Mouse (Mus musculus): ENCODE results near the gene Cdk6. TPM values are rescaled to one million over a fixed set of nuclear protein-coding genes. Genes with fewer than 3 reads are reported as not detected.
A peak's percentile ranks its signal among the peaks of the same experiment; 100 is the strongest.

Gene Cdk6
- total and polyA plus RNA-seq, 3 experiments: 79.0 to 318 (median 197) TPM

GRCm38 (mm10) chr5:3466069-3466877, 125.0 kb downstream of the Cdk6 start:
- H3K4me1 ChIP-seq (ENCODE audit: control insufficient read depth in 1 of 2, insufficient read depth in 2 of 2, low read length in 2 of 2): no peaks in the 10 kb centered on the region; a peak in 1 of 4 replicates
- TF ChIP-seq MAX (IDR thresholded peaks at IDR 0.05; ENCODE audit: low read length) (no peak), MXI1 (IDR thresholded peaks at IDR 0.05; ENCODE audit: low read depth, low read length) (no peak), ZC3H11A (IDR thresholded peaks at IDR 0.05; ENCODE audit: low read depth, low read length) (no peak), TAL1 (IDR thresholded peaks at IDR 0.05; ENCODE audit: low read length) (no peak), RAD21 (IDR thresholded peaks at IDR 0.05; ENCODE audit: low read depth, low read length) (no peak), TCF12 (IDR thresholded peaks at IDR 0.05; ENCODE audit: low read depth, low read length) (no peak), ETS1 (IDR thresholded peaks at IDR 0.05; ENCODE audit: low read depth, low read length) (no peak), MYC (IDR thresholded peaks at IDR 0.05; ENCODE audit: low read depth, low read length) (no peak), USF1 (IDR thresholded peaks at IDR 0.05; ENCODE audit: low read depth, low read length) (no peak), CHD1 (IDR thresholded peaks at IDR 0.05; ENCODE audit: low read depth, low read length) (no peak), ZKSCAN1 (IDR thresholded peaks at IDR 0.05; ENCODE audit: low read depth, low read length) (no peak), POLR2AphosphoS5 (IDR thresholded peaks at IDR 0.05; ENCODE audit: borderline replicate concordance, low read depth, low read length) (no peak), NRF1 (IDR thresholded peaks at IDR 0.05; ENCODE audit: insufficient read depth, low read depth, low read length, poor library complexity, severe bottlenecking) (no peak), ELF1 (IDR thresholded peaks at IDR 0.05; ENCODE audit: low read depth, low read length) (no peak), ZMIZ1 (IDR thresholded peaks at IDR 0.05; ENCODE audit: low read depth, low read length) (no peak), SIN3A (IDR thresholded peaks at IDR 0.05; ENCODE audit: low read length) (no peak), UBTF (IDR thresholded peaks at IDR 0.05; ENCODE audit: borderline replicate concordance, insufficient read depth, low read depth, low read length) (no peak), BHLHE40 (IDR thresholded peaks at IDR 0.05; ENCODE audit: borderline replicate concordance, low read depth, low read length) (no peak)
- no peak overlapping the region for H3K4me3 ChIP-seq (ENCODE audit: control insufficient read depth in 1 of 2, insufficient read depth in 1 of 2, low read depth in 2 of 2, low read length in 2 of 2)
- no peak overlapping the region for H3K27ac ChIP-seq (ENCODE audit: control insufficient read depth, low read depth, low read length)
- H3K27me3 ChIP-seq (ENCODE audit: control insufficient read depth in 1 of 2, insufficient read depth in 2 of 2, low read length in 2 of 2): no peaks in the 10 kb centered on the region
- no peaks in the 10 kb centered on the region for H3K9me3 ChIP-seq (replicated peaks; ENCODE audit: insufficient read depth, low read length)
- peaks cover 16% of the 10 kb centered on the region; the same call in 1 of the 2 replicates for H3K79me2 ChIP-seq (ENCODE audit: control insufficient read depth, insufficient read depth, low read length, poor library complexity)
- H3K9ac ChIP-seq (ENCODE audit: control insufficient read depth, low read depth, low read length, poor library complexity, severe bottlenecking): no peak overlapping the region
- no peak for DNase-seq (ENCODE audit: low read depth, low spot score)
- peaks cover 3 to 57% of the 10 kb centered on the region in 2 experiments; a peak in 3 of 4 replicates for H3K36me3 ChIP-seq (ENCODE audit: control insufficient read depth in 1 of 2, insufficient read depth in 2 of 2, low read length in 2 of 2)

DNA sequence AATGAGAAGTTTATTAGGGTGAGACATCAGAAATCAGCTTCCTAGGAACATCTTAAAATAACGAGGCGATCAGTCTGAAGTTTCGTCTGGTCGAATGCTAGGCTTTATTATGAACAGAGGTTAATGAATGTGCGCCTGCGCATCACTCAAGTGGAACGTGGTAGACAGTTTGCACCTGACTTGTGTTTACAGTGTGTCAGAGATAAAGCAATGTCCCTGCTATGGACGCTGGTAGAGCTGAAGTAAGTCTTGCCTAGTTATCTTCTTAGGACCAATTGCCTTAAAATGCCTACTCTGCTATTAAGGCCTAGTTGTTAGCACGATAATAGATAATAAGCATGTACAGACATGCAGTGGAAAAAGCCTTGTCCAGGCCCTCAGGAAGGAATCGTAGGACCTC, 129.6 kb downstream of the Cdk6 start:
- Histone ChIP-seq H3K4me3 (ENCODE audit: control insufficient read depth in 1 of 2, insufficient read depth in 1 of 2, low read depth in 2 of 2, low read length in 2 of 2) (no peak overlapping the region), H3K9ac (ENCODE audit: control insufficient read depth, low read depth, low read length, poor library complexity, severe bottlenecking) (no peak overlapping the region), H3K4me1 (ENCODE audit: control insufficient read depth in 1 of 2, insufficient read depth in 2 of 2, low read length in 2 of 2) (no peaks in the 10 kb centered on the region; a peak in 1 of 4 replicates), H3K27ac (ENCODE audit: control insufficient read depth, low read depth, low read length) (no peak overlapping the region), H3K9me3 (replicated peaks; ENCODE audit: insufficient read depth, low read length) (no peaks in the 10 kb centered on the region), H3K36me3 (ENCODE audit: control insufficient read depth in 1 of 2, insufficient read depth in 2 of 2, low read length in 2 of 2) (peaks cover 4 to 72% of the 10 kb centered on the region in 2 experiments; a peak in 3 of 4 replicates), H3K27me3 (ENCODE audit: control insufficient read depth in 1 of 2, insufficient read depth in 2 of 2, low read length in 2 of 2) (no peaks in the 10 kb centered on the region), H3K79me2 (ENCODE audit: control insufficient read depth, insufficient read depth, low read length, poor library complexity) (peaks cover 5% of the 10 kb centered on the region; the same call in 1 of the 2 replicates)
- TF ChIP-seq ZC3H11A (IDR thresholded peaks at IDR 0.05; ENCODE audit: low read depth, low read length) (no peak), JUND (IDR thresholded peaks at IDR 0.05; ENCODE audit: low read depth, low read length) (no peak), ZMIZ1 (IDR thresholded peaks at IDR 0.05; ENCODE audit: low read depth, low read length) (peak; percentile 67), MAFK (IDR thresholded peaks at IDR 0.05; ENCODE audit: borderline replicate concordance, low read depth, low read length) (0 out of 2 replicates have a peak, but pooled peaks have one; percentile 8), SMC3 (IDR thresholded peaks at IDR 0.05; ENCODE audit: low read depth, low read length) (peak; percentile 9; the same call in 1 of the 2 replicates)
- no peak for DNase-seq (ENCODE audit: low read depth, low spot score)
